Comparison of ENCODE assay signal across 18 mouse cellular contexts in genomic region chr14:8257521-8258334, GRCm38 (mm10). TPM values are rescaled to one million over a fixed set of nuclear protein-coding genes. Genes with fewer than 3 reads are reported as not detected.
DNase-seq lines count a peak whose midpoint lies in the region; ATAC-seq and TF ChIP-seq lines count a peak whose summit lies in the region.
"Had no signal": no experiment of that assay in that cellular context is flagged by ENCODE, and none has a peak within 500 bp of the region (broad histone marks: within the 10 kb centered on the region; RNA-seq: fewer than 3 reads in every experiment).

No protein-coding gene starts in this region.

- no peaks in the 10 kb centered on the region for H3K36me3 ChIP-seq in heart, embryonic 11.5 days (ENCODE audit: control insufficient read depth, insufficient read depth, low read length)
- H3K36me3 ChIP-seq in liver, embryonic 12.5 days: no peaks in the 10 kb centered on the region
- H3K36me3 ChIP-seq in liver, embryonic 11.5 days (ENCODE audit: control insufficient read depth, insufficient read depth, low read length): no peaks in the 10 kb centered on the region
- no peaks in the 10 kb centered on the region for H3K36me3 ChIP-seq in small intestine, adult 2 months (ENCODE audit: control insufficient read depth, insufficient read depth, low read length)
- H3K36me3 ChIP-seq: heart, embryonic 10.5 days; midbrain, embryonic 15.5 days had no signal

- WGBS in heart, embryonic 11.5 days (ENCODE audit: insufficient replicate concordance): 47% methylated on average over 7 of the region's 7 CpGs
- 49% methylated on average over 7 of the region's 7 CpGs for WGBS in liver, embryonic 12.5 days (ENCODE audit: insufficient replicate concordance)
- 50% methylated on average over 7 of the region's 7 CpGs for WGBS in liver, embryonic 11.5 days
- WGBS in small intestine, adult 2 months: 35% methylated on average over 7 of the region's 7 CpGs

- no peaks in the 10 kb centered on the region for H3K27me3 ChIP-seq in heart, embryonic 11.5 days (ENCODE audit: control insufficient read depth, insufficient read depth, low read length)
- peaks cover 3% of the 10 kb centered on the region; the same call in 1 of the 2 replicates for H3K27me3 ChIP-seq in liver, embryonic 12.5 days (replicated peaks)
- H3K27me3 ChIP-seq in liver, embryonic 11.5 days (replicated peaks; ENCODE audit: control insufficient read depth, insufficient read depth, low read length): no peaks in the 10 kb centered on the region
- H3K27me3 ChIP-seq in small intestine, adult 2 months (ENCODE audit: control insufficient read depth, insufficient read depth, low read length): no peaks in the 10 kb centered on the region
- H3K27me3 ChIP-seq: midbrain, embryonic 15.5 days had no signal

- no peak overlapping the region for H3K4me3 ChIP-seq in heart, embryonic 11.5 days (ENCODE audit: low read depth, low read length)
- H3K4me3 ChIP-seq in liver, embryonic 12.5 days: no peak overlapping the region
- H3K4me3 ChIP-seq in liver, embryonic 11.5 days (ENCODE audit: low read depth, low read length): no peak overlapping the region
- peak overlapping the region; percentile 31 for H3K4me3 ChIP-seq in small intestine, adult 2 months (ENCODE audit: low read depth, low read length)
- H3K4me3 ChIP-seq in layer of hippocampus, adult 2 months: no peak overlapping the region
- H3K4me3 ChIP-seq: heart, embryonic 10.5 days; midbrain, embryonic 15.5 days had no signal

- no peak overlapping the region for H3K27ac ChIP-seq in heart, embryonic 11.5 days (ENCODE audit: low read depth, low read length)
- H3K27ac ChIP-seq in liver, embryonic 12.5 days: peak overlapping the region; percentile 40; the same call in 1 of the 2 replicates
- no peak overlapping the region for H3K27ac ChIP-seq in liver, embryonic 11.5 days (ENCODE audit: low read depth, low read length)
- H3K27ac ChIP-seq in small intestine, adult 2 months (ENCODE audit: insufficient read depth, low read depth, low read length): peak overlapping the region; percentile 86
- no peak overlapping the region for H3K27ac ChIP-seq in layer of hippocampus, adult 2 months
- H3K27ac ChIP-seq: heart, embryonic 10.5 days; midbrain, embryonic 15.5 days had no signal

- no peak overlapping the region for H3K4me2 ChIP-seq in heart, embryonic 11.5 days
- H3K4me2 ChIP-seq in liver, embryonic 12.5 days: no peak overlapping the region
- no peak overlapping the region for H3K4me2 ChIP-seq in liver, embryonic 11.5 days
- H3K4me2 ChIP-seq: midbrain, embryonic 15.5 days had no signal

- peak overlapping the region; percentile 28; the same call in 1 of the 2 replicates for H3K9ac ChIP-seq in heart, embryonic 11.5 days (ENCODE audit: low read depth, low read length)
- no peak overlapping the region for H3K9ac ChIP-seq in liver, embryonic 12.5 days
- no peak overlapping the region for H3K9ac ChIP-seq in liver, embryonic 11.5 days (ENCODE audit: low read depth, low read length)
- H3K9ac ChIP-seq: midbrain, embryonic 15.5 days had no signal

- TF ChIP-seq CTCF in small intestine, adult 2 months (IDR thresholded peaks at IDR 0.05; ENCODE audit: extremely low read depth, insufficient read length, insufficient replicate concordance, low read depth, low read length): no peak
- TF ChIP-seq CTCF in layer of hippocampus, adult 2 months (conservative IDR thresholded peaks at IDR 0.05): no peak

- no peak for TF ChIP-seq POLR2A in small intestine, adult 2 months (IDR thresholded peaks at IDR 0.05; ENCODE audit: low read depth, low read length)

- no peaks in the 10 kb centered on the region for H3K9me3 ChIP-seq in heart, embryonic 11.5 days (replicated peaks; ENCODE audit: control insufficient read depth, low read length)
- H3K9me3 ChIP-seq in liver, embryonic 12.5 days (replicated peaks): no peaks in the 10 kb centered on the region
- H3K9me3 ChIP-seq in liver, embryonic 11.5 days (ENCODE audit: control insufficient read depth, low read length): no peaks in the 10 kb centered on the region
- H3K9me3 ChIP-seq: heart, embryonic 10.5 days; midbrain, embryonic 15.5 days had no signal

- H3K4me1 ChIP-seq in heart, embryonic 11.5 days (ENCODE audit: control insufficient read depth, insufficient read depth, low read length): peaks cover 2% of the 10 kb centered on the region; the same call in 1 of the 2 replicates
- peaks cover 12% of the 10 kb centered on the region; the same call in 1 of the 2 replicates for H3K4me1 ChIP-seq in liver, embryonic 12.5 days
- H3K4me1 ChIP-seq in liver, embryonic 11.5 days (replicated peaks; ENCODE audit: control insufficient read depth, insufficient read depth, low read length): 0 out of 2 replicates have a peak, but pooled peaks cover 2% of the 10 kb centered on the region
- H3K4me1 ChIP-seq in small intestine, adult 2 months (ENCODE audit: control insufficient read depth, insufficient read depth, insufficient read length, low read length): peaks cover 18% of the 10 kb centered on the region; the same call in 1 of the 2 replicates
- H3K4me1 ChIP-seq: midbrain, embryonic 15.5 days had no signal

- ATAC-seq in heart, embryonic 11.5 days (replicated peaks; ENCODE audit: insufficient number of reproducible peaks, low FRiP score, low TSS enrichment): no peak
- no peak for ATAC-seq in liver, embryonic 12.5 days
- no peak for ATAC-seq in liver, embryonic 11.5 days (replicated peaks; ENCODE audit: low FRiP score)
- ATAC-seq: activated CD4-positive, CD25-positive, alpha-beta regulatory T cell, adult 4 months; inflammation-experienced regulatory T-cells, adult 6 months; midbrain, embryonic 15.5 days had no signal

- no peak for DNase-seq in heart, postnatal 4 days
- no peak for DNase-seq in liver, embryonic 11.5 days (ENCODE audit: low spot score)
- DNase-seq in kidney, postnatal 14 days: peak; percentile 31
- DNase-seq in layer of hippocampus, adult 2 months (ENCODE audit: low spot score in 2 of 2): no peak
- no peak for DNase-seq in testis, postnatal 10 days (ENCODE audit: low spot score)
- DNase-seq: embryo, embryonic 11 days; gastrocnemius, postnatal 14 days; right cerebral cortex, postnatal 14 days; thymus, adult 18-20 months had no signal

RNA-seq across cellular contexts. Expression of gene Acox2, which starts 1.4 kb away (rescaled TPM):
- polyA plus RNA-seq in heart, embryonic 11.5 days (2014; fragmentation: Nextera tagmentation; extraction: Ambion mirVana): 0.42 and 0.52 TPM in 2 replicates
- total RNA-seq in heart, postnatal 4 days (2021): not detected
- 2.8 and 3.5 TPM in 2 replicates for polyA plus RNA-seq in liver, embryonic 12.5 days (2016; fragmentation: Nextera tagmentation; extraction: Ambion mirVana)
- 1.0 and 1.2 TPM in 2 replicates for polyA plus RNA-seq in liver, embryonic 11.5 days (2014; fragmentation: Nextera tagmentation; extraction: Ambion mirVana)
- polyA plus RNA-seq in small intestine, adult 2 months (2012; rRNA removed): 4.0 and 7.1 TPM in 2 replicates
- total RNA-seq in layer of hippocampus, adult 2 months (2021): not detected
- total RNA-seq: left cerebral cortex, postnatal 14 days; megakaryocyte progenitor cell, adult 5-6 weeks had no signal
- polyA plus RNA-seq: activated CD4-positive, CD25-positive, alpha-beta regulatory T cell, adult 4 months; inflammation-experienced regulatory T-cells, adult 6 months; midbrain, embryonic 15.5 days had no signal

RNA-seq across cellular contexts. Expression of gene Kctd6, which starts 43.8 kb away (rescaled TPM):
- polyA plus RNA-seq in heart, embryonic 11.5 days (2014; fragmentation: Nextera tagmentation; extraction: Ambion mirVana): 7.4 and 8.1 TPM in 2 replicates
- 10 to 100 TPM; 13.2 to 14.1 TPM for total RNA-seq in heart, postnatal 4 days (2021)
- polyA plus RNA-seq in liver, embryonic 12.5 days (2016; fragmentation: Nextera tagmentation; extraction: Ambion mirVana): 7.8 and 8.6 TPM in 2 replicates
- polyA plus RNA-seq in liver, embryonic 11.5 days (2014; fragmentation: Nextera tagmentation; extraction: Ambion mirVana): 9.0 and 10.6 TPM in 2 replicates
- 3.9 and 5.7 TPM in 2 replicates for polyA plus RNA-seq in small intestine, adult 2 months (2012; rRNA removed)
- 10 to 100 TPM; 69.1 to 79.4 TPM for total RNA-seq in layer of hippocampus, adult 2 months (2021)

Comparison
In these comparisons a context has a peak if more than half of its experiments do, and no peak if none do; other contexts are left out.
1. H3K27ac ChIP-seq: peak in liver, embryonic 12.5 days (single experiment) and small intestine, adult 2 months (single experiment); none in heart, embryonic 11.5 days (single experiment), liver, embryonic 11.5 days (single experiment) and layer of hippocampus, adult 2 months (single experiment).